Mouse (Mus musculus): ENCODE measurements around the gene Angptl7. TPM values are rescaled to one million over a fixed set of nuclear protein-coding genes. Genes with fewer than 3 reads are reported as not detected.

Gene Angptl7
- polyA plus RNA-seq, 1 experiment from 2014 or later, result 0.38 TPM

DNA sequence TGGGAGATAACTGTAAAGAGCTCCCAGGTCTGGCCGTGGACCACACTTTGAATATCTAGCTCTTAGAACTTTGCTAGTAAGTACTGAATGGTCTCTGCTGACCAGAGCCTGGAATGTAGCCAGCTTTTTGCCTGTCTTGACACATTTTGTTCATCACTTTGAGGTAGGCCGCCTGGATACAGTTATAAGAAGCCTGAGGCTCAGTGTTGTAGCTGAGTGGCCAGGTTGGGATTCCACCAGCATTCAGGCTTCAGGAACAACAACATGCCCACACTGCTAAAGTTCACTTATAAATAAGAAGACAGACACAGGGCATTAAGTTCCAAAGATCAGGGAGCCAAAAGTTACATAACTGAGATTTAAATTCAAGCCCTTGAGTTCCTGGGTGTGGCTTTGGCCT, 12.4 kb downstream of the Angptl7 start:
- Histone ChIP-seq H3K4me1 (ENCODE audit: insufficient read depth, low read depth, low read length) (no peaks in the 10 kb centered on the region), H3K36me3 (ENCODE audit: insufficient read depth, low read length) (peaks cover 60% of the 10 kb centered on the region), H3K9me3 (ENCODE audit: low read length) (no peaks in the 10 kb centered on the region), H3K9ac (replicated peaks; ENCODE audit: low read depth) (no peak overlapping the region), H3K27me3 (replicated peaks; ENCODE audit: insufficient read depth, low read length) (no peaks in the 10 kb centered on the region), H3K4me3 (ENCODE audit: low read depth, low read length) (no peak overlapping the region), H3K4me2 (replicated peaks; ENCODE audit: low read depth, low read length) (no peak overlapping the region), H3K27ac (ENCODE audit: low read length) (no peak overlapping the region)
- no peak for ATAC-seq
- no peak for DNase-seq (ENCODE audit: low spot score)
- 64% methylated on average over 2 of the region's 2 CpGs for WGBS
- TF ChIP-seq EP300 (IDR thresholded peaks at IDR 0.05) (no peak), CTCF (IDR thresholded peaks at IDR 0.05) (no peak)

DNA sequence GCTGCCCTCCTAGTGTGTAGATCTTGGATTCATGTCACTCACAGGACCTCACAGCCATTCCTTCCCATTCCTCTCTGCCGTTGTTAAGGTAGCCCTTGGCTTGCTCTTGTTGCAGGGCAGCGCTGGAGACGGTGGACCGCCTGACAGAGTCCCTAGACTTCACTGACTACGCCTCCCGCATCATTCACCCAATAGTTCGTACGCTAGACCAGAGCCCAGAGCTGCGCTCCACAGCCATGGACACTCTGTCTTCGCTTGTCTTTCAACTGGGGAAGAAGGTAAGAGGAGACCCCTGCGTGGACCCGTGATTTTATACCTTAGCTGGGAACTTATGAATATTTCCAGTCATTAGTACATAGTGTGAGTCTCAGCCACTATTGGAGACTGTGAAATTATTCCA, 15.7 kb downstream of the Angptl7 start:
- 96% methylated on average over 12 of the region's 12 CpGs for WGBS

DNA sequence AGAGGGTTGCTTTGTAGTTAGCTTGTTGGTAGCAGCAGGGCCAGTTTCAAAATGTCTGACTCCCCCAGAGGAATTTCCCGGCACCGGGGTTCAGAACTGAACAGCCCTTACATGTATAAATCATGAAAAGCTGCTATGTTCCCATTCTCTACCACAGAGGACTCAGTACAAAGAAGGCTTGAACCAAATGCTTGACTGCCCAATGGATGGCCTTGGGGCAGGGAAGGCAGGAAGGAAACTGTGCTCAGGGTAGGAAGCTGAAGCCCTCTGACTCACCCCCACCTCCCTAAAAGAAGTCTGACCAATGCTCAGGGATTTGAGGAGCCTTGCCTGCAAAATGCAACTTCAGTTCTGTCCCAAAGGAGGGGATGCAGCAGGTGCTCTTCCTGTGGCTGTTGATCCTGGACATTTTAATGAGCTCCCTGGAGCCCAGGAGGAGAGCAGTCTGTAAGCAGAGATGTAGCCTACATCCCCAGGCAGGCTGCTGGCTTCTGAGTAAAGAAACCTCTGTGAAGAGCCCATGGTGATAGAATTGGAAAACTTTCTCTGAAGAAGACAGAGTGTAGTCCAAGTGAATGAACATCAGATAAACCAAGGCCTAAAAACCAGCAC, 18.6 kb downstream of the Angptl7 start:
- Histone ChIP-seq H3K4me1 (ENCODE audit: insufficient read depth, low read depth, low read length) (no peaks in the 10 kb centered on the region), H3K27ac (ENCODE audit: low read length) (no peak overlapping the region), H3K36me3 (ENCODE audit: insufficient read depth, low read length) (peaks cover 44% of the 10 kb centered on the region), H3K27me3 (replicated peaks; ENCODE audit: insufficient read depth, low read length) (no peaks in the 10 kb centered on the region), H3K9ac (replicated peaks; ENCODE audit: low read depth) (no peak overlapping the region), H3K9me3 (ENCODE audit: low read length) (no peaks in the 10 kb centered on the region), H3K4me3 (ENCODE audit: low read depth, low read length) (no peak overlapping the region), H3K4me2 (replicated peaks; ENCODE audit: low read depth, low read length) (no peak overlapping the region)
- no peak for DNase-seq (ENCODE audit: low spot score)
- 73% methylated on average over 2 of the region's 2 CpGs for WGBS
- ATAC-seq, result no peak
- TF ChIP-seq CTCF (IDR thresholded peaks at IDR 0.05) (no peak), EP300 (IDR thresholded peaks at IDR 0.05) (no peak)

More for the DNA sequence above, 15.7 kb downstream of the Angptl7 start:
- peaks cover 54% of the 10 kb centered on the region for H3K36me3 ChIP-seq (ENCODE audit: insufficient read depth, low read length)
- H3K4me1 ChIP-seq (ENCODE audit: insufficient read depth, low read depth, low read length), result no peaks in the 10 kb centered on the region
- H3K27ac ChIP-seq (ENCODE audit: low read length), result no peak overlapping the region
- H3K4me3 ChIP-seq (ENCODE audit: low read depth, low read length), result no peak overlapping the region
- H3K27me3 ChIP-seq (replicated peaks; ENCODE audit: insufficient read depth, low read length), result no peaks in the 10 kb centered on the region
- ATAC-seq (no peak), DNase-seq (ENCODE audit: low spot score) (no peak)
- TF ChIP-seq CTCF (IDR thresholded peaks at IDR 0.05), result no peak
- no peak for TF ChIP-seq EP300 (IDR thresholded peaks at IDR 0.05)
- H3K9me3 ChIP-seq (ENCODE audit: low read length), result no peaks in the 10 kb centered on the region
- no peak overlapping the region for H3K4me2 ChIP-seq (replicated peaks; ENCODE audit: low read depth, low read length)
- H3K9ac ChIP-seq (replicated peaks; ENCODE audit: low read depth), result no peak overlapping the region

DNA sequence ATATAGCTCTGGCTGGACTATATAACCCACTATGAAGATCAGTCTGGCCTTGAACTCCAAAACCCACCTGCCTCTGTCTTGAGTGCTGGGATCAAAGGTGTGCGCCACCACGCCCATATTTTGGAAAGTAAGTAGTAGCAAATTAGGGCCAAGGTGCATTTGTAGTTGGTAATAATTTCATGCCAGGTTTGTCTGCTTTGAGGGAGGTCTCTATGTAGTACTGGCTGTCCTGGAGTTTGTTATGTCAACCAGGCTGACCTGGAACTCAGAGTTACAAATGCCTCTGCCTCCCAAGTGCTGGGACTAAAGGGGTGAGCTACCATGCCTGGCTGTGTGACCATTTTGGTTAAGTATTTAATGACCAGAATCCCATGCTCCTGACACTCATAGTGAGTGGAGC, 20.0 kb downstream of the Angptl7 start:
- Histone ChIP-seq H3K9me3 (ENCODE audit: low read length) (no peaks in the 10 kb centered on the region), H3K4me1 (ENCODE audit: insufficient read depth, low read depth, low read length) (no peaks in the 10 kb centered on the region), H3K4me3 (ENCODE audit: low read depth, low read length) (no peak overlapping the region), H3K4me2 (replicated peaks; ENCODE audit: low read depth, low read length) (no peak overlapping the region), H3K36me3 (ENCODE audit: insufficient read depth, low read length) (peaks cover 44% of the 10 kb centered on the region), H3K27ac (ENCODE audit: low read length) (no peak overlapping the region), H3K27me3 (replicated peaks; ENCODE audit: insufficient read depth, low read length) (no peaks in the 10 kb centered on the region), H3K9ac (replicated peaks; ENCODE audit: low read depth) (no peak overlapping the region)
- no peak for DNase-seq (ENCODE audit: low spot score)
- WGBS, result 98% methylated on average over 2 of the region's 2 CpGs
- no peak for ATAC-seq
- TF ChIP-seq CTCF (IDR thresholded peaks at IDR 0.05) (no peak), EP300 (IDR thresholded peaks at IDR 0.05) (no peak)

DNA sequence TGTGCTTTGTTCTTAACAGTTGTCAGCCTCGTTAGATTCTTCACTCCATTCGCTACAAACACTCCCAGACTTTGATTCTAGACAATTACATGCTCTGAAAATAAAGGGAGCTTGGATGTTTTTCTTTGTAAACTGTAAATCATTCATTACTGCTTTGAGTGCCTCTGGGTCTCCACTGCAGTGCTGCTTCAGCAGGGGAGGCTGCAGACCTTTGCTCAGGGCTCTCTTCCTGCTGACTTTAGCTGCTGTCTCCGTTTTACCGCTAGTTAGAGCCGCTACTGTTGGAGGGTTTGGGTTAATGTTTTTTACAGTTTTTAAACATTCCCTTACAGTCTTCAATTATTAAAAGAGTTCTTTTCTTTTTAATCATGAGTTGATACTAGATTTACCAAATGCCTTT, 26.8 kb downstream of the Angptl7 start:
- 87% methylated on average over 5 of the region's 5 CpGs for WGBS
- ATAC-seq (no peak), DNase-seq (ENCODE audit: low spot score) (no peak)

DNA sequence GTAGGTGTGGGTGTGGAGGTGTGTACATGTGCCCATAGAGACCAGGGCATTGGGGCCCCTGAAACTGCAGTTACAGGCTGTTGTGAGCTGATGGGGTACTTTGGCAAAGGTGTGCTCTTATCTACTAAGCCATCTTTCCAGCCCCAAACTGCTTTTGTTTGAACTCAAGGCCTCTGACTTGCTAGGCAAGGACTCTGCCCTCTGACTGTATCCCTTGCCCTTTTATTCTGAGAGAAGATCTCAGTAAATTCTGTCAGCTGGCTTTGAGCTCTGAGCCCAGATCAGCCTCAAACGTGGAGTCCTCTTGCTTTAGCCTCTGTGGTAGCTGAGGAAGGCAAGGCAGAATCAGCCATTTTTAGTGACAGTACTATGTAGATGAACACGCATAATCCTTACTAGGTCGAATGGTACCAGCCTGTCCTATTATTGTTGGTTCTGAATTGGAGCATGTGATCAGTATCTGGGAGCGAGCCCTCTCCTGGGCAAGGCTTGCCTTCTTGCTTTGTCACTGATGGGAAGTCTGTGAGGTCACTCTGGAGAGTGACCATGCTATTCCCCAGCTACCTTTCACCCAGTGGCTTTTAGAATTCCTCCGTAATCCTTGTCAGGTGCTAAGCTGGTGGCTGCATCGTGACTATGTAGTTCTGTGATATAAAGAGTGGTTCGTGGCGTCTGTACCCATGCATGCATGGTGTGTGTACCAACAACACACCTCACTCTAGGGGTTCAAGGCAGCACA, 27.7 kb downstream of the Angptl7 start:
- TF ChIP-seq CTCF (IDR thresholded peaks at IDR 0.05) (no peak), EP300 (IDR thresholded peaks at IDR 0.05) (no peak)
- ATAC-seq, result no peak
- H3K4me1 ChIP-seq (ENCODE audit: insufficient read depth, low read depth, low read length), result no peaks in the 10 kb centered on the region
- no peak overlapping the region for H3K4me2 ChIP-seq (replicated peaks; ENCODE audit: low read depth, low read length)
- peaks cover 64% of the 10 kb centered on the region for H3K36me3 ChIP-seq (ENCODE audit: insufficient read depth, low read length)
- whole genome bisulfite sequencing, result 94% methylated on average over 8 of the region's 8 CpGs
- no peak for DNase-seq (ENCODE audit: low spot score)
- H3K27ac ChIP-seq (ENCODE audit: low read length), result no peak overlapping the region
- no peak overlapping the region for H3K9ac ChIP-seq (replicated peaks; ENCODE audit: low read depth)
- H3K27me3 ChIP-seq (replicated peaks; ENCODE audit: insufficient read depth, low read length), result no peaks in the 10 kb centered on the region
- no peaks in the 10 kb centered on the region for H3K9me3 ChIP-seq (ENCODE audit: low read length)
- no peak overlapping the region for H3K4me3 ChIP-seq (ENCODE audit: low read depth, low read length)

More for the DNA sequence above, 26.8 kb downstream of the Angptl7 start:
- Histone ChIP-seq H3K36me3 (ENCODE audit: insufficient read depth, low read length) (peaks cover 55% of the 10 kb centered on the region), H3K4me2 (replicated peaks; ENCODE audit: low read depth, low read length) (no peak overlapping the region), H3K4me3 (ENCODE audit: low read depth, low read length) (no peak overlapping the region), H3K4me1 (ENCODE audit: insufficient read depth, low read depth, low read length) (no peaks in the 10 kb centered on the region), H3K9me3 (ENCODE audit: low read length) (no peaks in the 10 kb centered on the region), H3K9ac (replicated peaks; ENCODE audit: low read depth) (no peak overlapping the region), H3K27me3 (replicated peaks; ENCODE audit: insufficient read depth, low read length) (no peaks in the 10 kb centered on the region), H3K27ac (ENCODE audit: low read length) (no peak overlapping the region)
- TF ChIP-seq CTCF (IDR thresholded peaks at IDR 0.05), result no peak
- TF ChIP-seq EP300 (IDR thresholded peaks at IDR 0.05), result no peak

Measured in lung, postnatal 0 days (tissue).